Mouse (Mus musculus) MEL (cell line): ENCODE measurements around the gene Lsr. TPM values are rescaled to one million over a fixed set of nuclear protein-coding genes. Genes with fewer than 3 reads are reported as not detected.

Experiments used
- DNase-seq: peaks from one replicate; pipeline ENCODE4 v3.0.0; 2011; ENCODE audit warnings: low read depth, low spot score
- H3K27ac ChIP-seq: 2 replicates; pipeline ENCODE4 v1.5.1; 2012; ENCODE audit warnings: low read depth, mild to moderate bottlenecking, control low read depth, low read length, moderate library complexity; ENCODE audit not compliant: control insufficient read depth
- H3K27me3 ChIP-seq, 2 experiments: fragments of 150-350 bp in 1 of 2; sonication (generic) in 1 of 2; 2 replicates each; pipeline ENCODE4 v1.6.1; 2012; ENCODE audit warnings: low read length in 2 of 2, mild to moderate bottlenecking in 2 of 2, improper control_type of control experiment in 1 of 2, moderate library complexity in 1 of 2; ENCODE audit not compliant: insufficient read depth in 2 of 2, control insufficient read depth in 1 of 2
- H3K36me3 ChIP-seq, 2 experiments: 2 replicates each; pipeline ENCODE4 v1.6.1; 2012 to 2014; ENCODE audit warnings: low read length in 2 of 2, improper control_type of control experiment in 1 of 2, inconsistent platforms in 1 of 2, mild to moderate bottlenecking in 1 of 2; ENCODE audit not compliant: insufficient read depth in 2 of 2, control insufficient read depth in 1 of 2
- H3K4me1 ChIP-seq, 2 experiments: fragments of 150-350 bp in 1 of 2; sonication (generic) in 1 of 2; 2 replicates each; pipeline ENCODE4 v1.6.1; 2012; ENCODE audit warnings: low read length in 2 of 2, improper control_type of control experiment in 1 of 2, mild to moderate bottlenecking in 1 of 2; ENCODE audit not compliant: insufficient read depth in 2 of 2, control insufficient read depth in 1 of 2
- H3K4me3 ChIP-seq, 2 experiments: fragments of 150-350 bp in 1 of 2; sonication (generic) in 1 of 2; 2 replicates each; pipeline ENCODE4 v1.5.1; 2012; ENCODE audit warnings: low read depth in 2 of 2, low read length in 2 of 2, mild to moderate bottlenecking in 2 of 2, moderate library complexity in 2 of 2, control low read depth in 1 of 2, improper control_type of control experiment in 1 of 2; ENCODE audit not compliant: control insufficient read depth in 1 of 2, insufficient read depth in 1 of 2
- H3K79me2 ChIP-seq: 2 replicates; pipeline ENCODE4 v1.6.1; 2012; ENCODE audit warnings: mild to moderate bottlenecking, low read length, moderate library complexity; ENCODE audit not compliant: control insufficient read depth, poor library complexity, insufficient read depth
- H3K9ac ChIP-seq: 2 replicates; pipeline ENCODE4 v1.6.1; 2012; ENCODE audit warnings: low read depth, mild to moderate bottlenecking, control low read depth, low read length, moderate library complexity; ENCODE audit not compliant: control insufficient read depth, poor library complexity, severe bottlenecking
- H3K9me3 ChIP-seq: fragments of 150-350 bp; sonication (generic); replicated peaks from 2 replicates; pipeline ENCODE4 v1.6.1; 2012; ENCODE audit warnings: mild to moderate bottlenecking, low read length, improper control_type of control experiment, moderate library complexity; ENCODE audit not compliant: insufficient read depth
- CHD2 ChIP-seq: IDR thresholded peaks from 2 replicates; pipeline ENCODE4 v1.6.1; 2011; ENCODE audit warnings: low read length, improper control_type of control experiment
- CTCF ChIP-seq, 3 experiments: IDR thresholded peaks in 2 of 3; conservative IDR thresholded peaks in 1 of 3; 2 replicates each; pipeline ENCODE4 v1.5.1; 2011 to 2012; ENCODE audit warnings: low read length in 3 of 3, low read depth in 2 of 3, mild to moderate bottlenecking in 2 of 3, improper control_type of control experiment in 1 of 3, inconsistent platforms in 1 of 3, mixed read lengths in 1 of 3, moderate library complexity in 1 of 3; ENCODE audit not compliant: control insufficient read depth in 1 of 3, insufficient read depth in 1 of 3, poor library complexity in 1 of 3, severe bottlenecking in 1 of 3
- E2F4 ChIP-seq: IDR thresholded peaks from 2 replicates; pipeline ENCODE4 v1.6.1; 2011; ENCODE audit warnings: low read depth, low read length, improper control_type of control experiment, borderline replicate concordance
- ELF1 ChIP-seq: IDR thresholded peaks from 2 replicates; pipeline ENCODE4 v1.6.1; 2014; ENCODE audit warnings: low read depth, mild to moderate bottlenecking, inconsistent platforms, low read length, improper control_type of control experiment, moderate library complexity
- ETS1 ChIP-seq: IDR thresholded peaks from 2 replicates; pipeline ENCODE4 v1.6.1; 2012; ENCODE audit warnings: low read depth, mild to moderate bottlenecking, inconsistent platforms, low read length, improper control_type of control experiment, moderate library complexity
- GABPA ChIP-seq: IDR thresholded peaks from 2 replicates; pipeline ENCODE4 v1.6.1; 2012; ENCODE audit warnings: low read depth, mild to moderate bottlenecking, inconsistent platforms, low read length, improper control_type of control experiment, moderate library complexity
- GATA1 ChIP-seq: IDR thresholded peaks from 2 replicates; pipeline ENCODE4 v1.6.1; 2011; ENCODE audit warnings: low read depth, low read length, improper control_type of control experiment
- JUND ChIP-seq: IDR thresholded peaks from 2 replicates; pipeline ENCODE4 v1.6.1; 2011; ENCODE audit warnings: low read depth, mild to moderate bottlenecking, improper control_type of control experiment, low read length
- MAFK ChIP-seq: IDR thresholded peaks from 2 replicates; pipeline ENCODE4 v1.6.1; 2011; ENCODE audit warnings: low read depth, mild to moderate bottlenecking, low read length, improper control_type of control experiment, borderline replicate concordance
- MXI1 ChIP-seq: IDR thresholded peaks from 2 replicates; pipeline ENCODE4 v1.6.1; 2011; ENCODE audit warnings: mild to moderate bottlenecking, low read depth, low read length, improper control_type of control experiment
- NRF1 ChIP-seq: IDR thresholded peaks from 2 replicates; pipeline ENCODE4 v1.6.1; 2014; ENCODE audit warnings: low read depth, mild to moderate bottlenecking, inconsistent platforms, low read length, improper control_type of control experiment, moderate library complexity; ENCODE audit not compliant: poor library complexity, insufficient read depth, severe bottlenecking
- POLR2A ChIP-seq, 2 experiments: IDR thresholded peaks; 2 replicates each; pipeline ENCODE4 v1.6.1; 2011 to 2012; ENCODE audit warnings: low read length in 2 of 2, mild to moderate bottlenecking in 2 of 2, control low read depth in 1 of 2, improper control_type of control experiment in 1 of 2, low read depth in 1 of 2, moderate library complexity in 1 of 2; ENCODE audit not compliant: control insufficient read depth in 1 of 2, insufficient read depth in 1 of 2, poor library complexity in 1 of 2
- POLR2AphosphoS5 ChIP-seq: IDR thresholded peaks from 2 replicates; pipeline ENCODE4 v1.6.1; 2012; ENCODE audit warnings: low read depth, borderline replicate concordance, mild to moderate bottlenecking, inconsistent platforms, low read length, moderate library complexity, mixed read lengths
- RAD21 ChIP-seq: IDR thresholded peaks from 2 replicates; pipeline ENCODE4 v1.6.1; 2011; ENCODE audit warnings: mild to moderate bottlenecking, low read depth, low read length, improper control_type of control experiment
- SMC3 ChIP-seq: IDR thresholded peaks from 2 replicates; pipeline ENCODE4 v1.6.1; 2011; ENCODE audit warnings: low read depth, low read length, improper control_type of control experiment
- TAL1 ChIP-seq: IDR thresholded peaks from 2 replicates; pipeline ENCODE4 v1.6.1; 2012; ENCODE audit warnings: mild to moderate bottlenecking, inconsistent platforms, low read length, moderate library complexity, mixed read lengths
- UBTF ChIP-seq: IDR thresholded peaks from 2 replicates; pipeline ENCODE4 v1.6.1; 2012; ENCODE audit warnings: low read depth, mild to moderate bottlenecking, inconsistent platforms, low read length, improper control_type of control experiment, moderate library complexity, borderline replicate concordance; ENCODE audit not compliant: insufficient read depth
- USF1 ChIP-seq: IDR thresholded peaks from 2 replicates; pipeline ENCODE4 v1.6.1; 2014; ENCODE audit warnings: low read depth, mild to moderate bottlenecking, inconsistent platforms, low read length, improper control_type of control experiment, moderate library complexity
- USF2 ChIP-seq, 2 experiments: IDR thresholded peaks; 2 replicates each; pipeline ENCODE4 v1.6.1; 2011 to 2012; ENCODE audit warnings: improper control_type of control experiment in 2 of 2, low read length in 2 of 2, borderline replicate concordance in 1 of 2, inconsistent platforms in 1 of 2, low read depth in 1 of 2, mild to moderate bottlenecking in 1 of 2; ENCODE audit not compliant: insufficient read depth in 1 of 2
- ZKSCAN1 ChIP-seq: IDR thresholded peaks from 2 replicates; pipeline ENCODE4 v1.6.1; 2012; ENCODE audit warnings: low read depth, mild to moderate bottlenecking, inconsistent platforms, low read length, improper control_type of control experiment, moderate library complexity
- ZNF384 ChIP-seq: IDR thresholded peaks from 2 replicates; pipeline ENCODE4 v1.6.1; 2012; ENCODE audit warnings: low read depth, mild to moderate bottlenecking, inconsistent platforms, low read length, improper control_type of control experiment
- polyA plus RNA-seq, 2 experiments: library from polyadenylated mRNA; stranded (reverse) in 1 of 2; unstranded in 1 of 2; fragments of >175 nt in 1 of 2; fragments of >200 nt in 1 of 2; gene quantifications; 2 replicates each; pipeline versions ENCODE4 v1.2.1 to v1.2.4; 2012; ENCODE audit warnings: low replicate concordance in 2 of 2, low read depth in 1 of 2; ENCODE audit not compliant: insufficient read length in 2 of 2, insufficient read depth in 1 of 2, missing spikeins in 1 of 2
- total RNA-seq: library from RNA; depleted of rRNA; stranded (reverse); fragments of 300-350 nt; gene quantifications from 2 replicates; pipeline ENCODE4 v1.2.3, GENCODE M21; 2012

Gene Lsr
- total and polyA plus RNA-seq, 3 experiments, result 0.22 TPM; not detected in 2

DNA sequence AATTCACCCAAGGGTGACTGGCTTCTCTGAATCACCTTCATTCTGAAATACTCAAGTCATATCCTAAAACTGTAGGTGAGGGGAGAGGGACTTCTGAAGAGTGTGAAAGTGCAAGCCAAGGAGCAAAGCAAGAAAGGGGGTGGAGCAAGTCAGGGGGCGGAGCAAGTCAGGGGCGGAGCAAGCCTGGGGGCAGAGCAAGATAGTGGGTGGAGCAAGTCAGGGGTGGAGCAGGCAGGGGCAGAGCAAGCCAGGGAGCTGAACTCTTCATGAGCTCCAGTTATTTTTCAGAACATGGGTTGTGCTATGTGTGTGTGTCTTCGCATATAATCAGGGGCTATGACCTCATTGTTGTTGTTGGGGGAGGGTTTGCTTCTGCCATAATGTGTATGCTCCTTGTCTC, 53.0 kb downstream of the Lsr start:
- DNase-seq, result peak; percentile 64
- Histone ChIP-seq H3K4me3 (no peak overlapping the region), H3K79me2 (no peaks in the 10 kb centered on the region), H3K9ac (no peak overlapping the region), H3K9me3 (no peaks in the 10 kb centered on the region), H3K4me1 (no peaks in the 10 kb centered on the region), H3K27ac (no peak overlapping the region), H3K27me3 (peaks cover 7 to 8% of the 10 kb centered on the region in 2 experiments), H3K36me3 (no peaks in the 10 kb centered on the region)
- TF ChIP-seq ZNF384, result no peak
- no peak for TF ChIP-seq POLR2AphosphoS5
- TF ChIP-seq ZKSCAN1, result no peak
- no peak for TF ChIP-seq GABPA
- TF ChIP-seq JUND, result no peak
- no peak for TF ChIP-seq USF1
- no peak for TF ChIP-seq NRF1
- TF ChIP-seq CHD2, result no peak
- no peak for TF ChIP-seq POLR2A (IDR thresholded peaks at IDR 0.05; ENCODE audit: control insufficient read depth in 1 of 2, insufficient read depth in 1 of 2, low read depth in 1 of 2, low read length in 2 of 2, poor library complexity in 1 of 2)
- no peak for TF ChIP-seq USF2 (IDR thresholded peaks at IDR 0.05; ENCODE audit: borderline replicate concordance in 1 of 2, insufficient read depth in 1 of 2, low read depth in 1 of 2, low read length in 2 of 2)
- TF ChIP-seq GATA1, result no peak
- TF ChIP-seq UBTF, result no peak
- no peak for TF ChIP-seq CTCF (IDR thresholded peaks at IDR 0.05 in 2 of 3, conservative IDR thresholded peaks at IDR 0.05 in 1 of 3; ENCODE audit: control insufficient read depth in 1 of 3, insufficient read depth in 1 of 3, low read depth in 2 of 3, low read length in 3 of 3, poor library complexity in 1 of 3, severe bottlenecking in 1 of 3)

DNA sequence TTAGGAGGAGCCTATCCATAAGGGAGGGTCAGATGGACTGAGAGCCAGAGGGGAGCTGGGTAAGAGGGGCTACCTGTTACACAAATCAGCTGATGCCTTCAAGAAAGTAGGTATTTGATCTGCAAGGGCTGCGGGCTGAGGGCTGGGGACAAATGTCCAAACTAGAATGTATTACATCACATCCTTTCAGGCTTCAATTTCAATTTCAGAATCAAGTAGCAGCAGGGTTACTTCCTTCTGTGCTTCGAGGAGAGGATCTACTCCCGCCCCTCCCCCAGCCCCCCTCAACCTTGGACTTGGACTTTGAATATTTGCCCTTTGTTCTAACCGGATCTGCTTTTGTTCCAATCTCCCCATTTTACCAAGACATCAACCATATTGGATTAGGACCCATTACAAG, 56.0 kb downstream of the Lsr start:
- Histone ChIP-seq H3K4me1 (no peaks in the 10 kb centered on the region), H3K27ac (no peak overlapping the region), H3K9ac (no peak overlapping the region)
- no peak for TF ChIP-seq GATA1
- TF ChIP-seq JUND, result no peak
- no peak for TF ChIP-seq ETS1
- TF ChIP-seq SMC3, result no peak
- no peak for TF ChIP-seq RAD21
- TF ChIP-seq CHD2, result no peak
- TF ChIP-seq MXI1, result no peak
- TF ChIP-seq MAFK, result no peak
- no peak for TF ChIP-seq ZKSCAN1
- TF ChIP-seq ELF1, result no peak
- TF ChIP-seq E2F4, result no peak
- TF ChIP-seq TAL1, result no peak
- TF ChIP-seq, all 39 proteins: peak for 0
- Histone ChIP-seq H3K4me3 (no peak overlapping the region), H3K36me3 (no peaks in the 10 kb centered on the region), H3K79me2 (no peaks in the 10 kb centered on the region), H3K27me3 (peaks cover 5 to 9% of the 10 kb centered on the region in 2 experiments), H3K9me3 (no peaks in the 10 kb centered on the region)
- DNase-seq, result no peak
